Mouse (Mus musculus) cerebellum, adult 9-11 months (tissue): ENCODE data around the gene Dcaf12l1.
"Not testable (repeated sequence)": the region's sequence is repeated elsewhere in the genome, so short reads cannot be mapped to it uniquely, and the experiment has no call there.

Experiments
- DNase-seq: peaks from one replicate; pipeline ENCODE4 v3.0.0; 2022

Dcaf12l1 gene

DNA sequence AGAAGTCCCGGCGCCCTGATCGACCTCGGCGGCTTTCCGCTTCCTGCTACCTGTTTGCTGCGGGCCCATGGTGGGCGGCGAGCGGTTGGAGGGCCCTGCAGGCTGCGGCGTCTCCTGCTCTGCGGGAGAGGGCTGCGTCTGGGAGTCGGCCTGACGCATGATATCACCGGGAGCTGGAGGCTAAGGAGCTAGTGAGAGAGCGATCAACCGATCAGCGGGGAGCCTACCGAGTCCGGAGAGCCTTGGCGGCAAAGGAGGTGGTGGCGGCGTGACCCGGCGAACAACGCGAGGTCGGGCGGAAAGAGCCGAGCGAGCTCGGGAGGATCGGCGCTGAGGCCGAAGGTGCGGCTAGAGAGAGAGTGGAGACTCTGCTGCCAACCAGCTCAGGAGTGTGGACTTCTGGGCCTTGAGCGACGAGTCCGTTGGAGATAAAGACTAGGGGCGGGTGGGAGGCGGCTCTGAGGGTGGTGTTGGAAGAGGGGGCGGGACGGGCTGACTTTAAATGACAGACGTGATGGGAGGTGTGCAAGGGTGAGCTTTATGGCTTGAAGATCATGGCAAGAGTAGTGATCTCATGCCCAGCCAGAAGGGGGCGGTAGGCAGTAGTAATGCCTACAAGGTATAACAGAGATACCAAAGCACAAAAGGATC, at the start of gene Dcaf12l1:
TSS of gene Dcaf12l1 (minus strand) at position 437 of the 651 bp plus-strand sequence.
- peak; percentile 77 for DNase-seq

GRCm38 (mm10) chrX:44809356-44809755, 19.4 kb upstream of the Dcaf12l1 start:
- DNase-seq, result not testable (repeated sequence)

- peak; percentile 45 for DNase-seq
Measured at GRCm38 (mm10) chrX:44789036-44789760, 799 bp downstream of the Dcaf12l1 start.
